Mouse (Mus musculus): ENCODE results near the gene Tmem269. TPM values are rescaled to one million over a fixed set of nuclear protein-coding genes. Genes with fewer than 3 reads are reported as not detected.

The Tmem269 gene
- 1.2 TPM in 2 replicates for polyA plus RNA-seq (2012; rRNA removed)

DNA sequence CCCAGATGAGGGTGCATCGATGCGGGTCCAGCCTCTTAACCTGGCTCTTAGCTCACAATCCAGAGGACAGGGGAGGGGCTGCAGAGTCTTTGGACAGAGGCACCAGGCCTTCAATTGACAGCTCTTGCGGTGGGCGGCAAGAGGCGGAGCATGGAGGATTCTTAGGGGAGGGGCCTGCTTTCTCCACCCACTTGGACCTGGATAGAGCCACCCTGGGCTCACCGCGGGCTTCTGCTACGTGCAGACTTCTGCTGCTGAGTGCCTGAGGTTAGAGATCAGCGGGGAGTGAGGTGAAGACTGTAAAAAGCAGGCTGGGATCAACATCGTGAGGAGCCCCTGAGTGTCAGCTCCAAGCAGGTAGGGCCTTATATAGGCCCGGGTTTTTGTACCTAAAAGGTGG, at the start of gene Tmem269:
Gene Tmem269, minus strand, starts transcription at position 49 of the 400 bp plus-strand sequence.
- TF ChIP-seq POLR2A (IDR thresholded peaks at IDR 0.05; ENCODE audit: extremely low read depth, insufficient read depth, low read length) (no peak), CTCF (IDR thresholded peaks at IDR 0.05; ENCODE audit: extremely low read depth, insufficient read depth, low read length) (no peak)
- Histone ChIP-seq H3K4me3 (ENCODE audit: insufficient read depth, low read length) (no peak within 1 kb of the TSS), H3K4me1 (ENCODE audit: control insufficient read depth, insufficient read depth, low read length) (no peaks in the 10 kb centered on the region), H3K27ac (ENCODE audit: insufficient read depth, low read length) (no peak within 1 kb of the TSS)

DNA sequence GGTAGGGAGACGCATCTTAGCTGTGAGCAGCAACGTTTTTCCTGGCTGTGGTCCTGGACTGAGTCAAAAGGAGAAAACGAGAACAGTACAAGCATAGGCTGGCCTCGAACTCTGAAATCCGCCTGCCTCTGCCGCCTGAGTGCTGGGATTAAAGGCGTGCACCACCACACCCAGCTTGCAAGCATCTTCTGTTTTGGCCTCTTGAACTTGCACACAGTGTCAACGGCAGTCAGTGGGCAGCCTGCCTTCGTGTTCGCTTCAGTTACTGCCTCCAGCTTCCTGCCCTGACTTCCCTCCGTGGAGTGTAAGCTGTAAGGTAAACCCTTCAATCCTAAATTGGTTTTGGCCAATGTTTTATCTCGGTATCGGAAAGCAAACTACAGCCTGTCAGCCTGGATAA, 48.6 kb upstream of the Tmem269 start:
- no peaks in the 10 kb centered on the region for H3K4me1 ChIP-seq (ENCODE audit: control insufficient read depth, insufficient read depth, low read length)
- H3K27ac ChIP-seq (ENCODE audit: insufficient read depth, low read length): no peak overlapping the region
- TF ChIP-seq CTCF (IDR thresholded peaks at IDR 0.05; ENCODE audit: extremely low read depth, insufficient read depth, low read length) (no peak), POLR2A (IDR thresholded peaks at IDR 0.05; ENCODE audit: extremely low read depth, insufficient read depth, low read length) (no peak)
- no peak overlapping the region for H3K4me3 ChIP-seq (ENCODE audit: insufficient read depth, low read length)

DNA sequence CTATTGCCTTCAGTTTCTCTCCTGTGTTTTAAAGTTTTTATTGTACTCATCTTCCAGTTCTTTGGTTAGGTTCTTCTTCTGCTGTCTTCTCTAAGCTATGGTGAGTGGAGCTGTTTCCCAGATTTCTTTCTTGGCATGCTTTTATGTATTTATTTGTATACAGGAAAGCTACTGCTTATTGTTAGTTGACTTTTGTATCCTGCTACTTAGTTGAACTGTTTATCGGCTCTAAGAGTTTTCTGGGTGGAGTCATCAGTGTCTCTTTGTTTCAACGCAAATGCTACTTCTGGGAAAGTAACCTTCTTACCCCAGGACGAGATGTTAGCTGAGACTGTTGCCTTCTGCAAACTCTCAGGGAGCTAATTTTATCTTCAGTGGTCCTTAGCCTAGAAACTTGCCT, 45.4 kb upstream of the Tmem269 start:
- H3K4me1 ChIP-seq (ENCODE audit: control insufficient read depth, insufficient read depth, low read length): no peaks in the 10 kb centered on the region
- H3K4me3 ChIP-seq (ENCODE audit: insufficient read depth, low read length): no peak overlapping the region
- TF ChIP-seq POLR2A (IDR thresholded peaks at IDR 0.05; ENCODE audit: extremely low read depth, insufficient read depth, low read length): no peak
- no peak for TF ChIP-seq CTCF (IDR thresholded peaks at IDR 0.05; ENCODE audit: extremely low read depth, insufficient read depth, low read length)
- H3K27ac ChIP-seq (ENCODE audit: insufficient read depth, low read length): no peak overlapping the region

DNA sequence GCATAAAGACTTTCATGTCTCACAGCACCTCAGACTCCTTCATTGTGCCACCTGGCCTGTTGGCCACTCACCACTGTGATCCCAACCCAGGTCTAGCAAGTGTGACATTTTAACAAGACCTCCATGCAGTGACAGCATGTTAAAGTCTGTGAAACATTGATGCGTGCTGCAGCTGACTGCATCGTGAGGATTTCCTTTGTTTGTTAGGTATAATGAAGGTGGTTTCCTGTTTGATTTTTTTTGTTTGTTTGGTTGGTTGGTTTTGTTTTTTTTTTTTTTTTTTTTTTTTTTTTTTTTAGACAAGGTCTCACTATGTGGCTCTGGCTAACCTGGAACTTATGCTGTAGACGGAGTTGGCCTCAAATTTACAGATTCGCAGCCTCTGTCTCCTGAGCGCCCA, 44.5 kb upstream of the Tmem269 start:
- H3K4me3 ChIP-seq (ENCODE audit: insufficient read depth, low read length): no peak overlapping the region
- H3K4me1 ChIP-seq (ENCODE audit: control insufficient read depth, insufficient read depth, low read length): no peaks in the 10 kb centered on the region
- H3K27ac ChIP-seq (ENCODE audit: insufficient read depth, low read length): no peak overlapping the region
- TF ChIP-seq POLR2A (IDR thresholded peaks at IDR 0.05; ENCODE audit: extremely low read depth, insufficient read depth, low read length): no peak
- TF ChIP-seq CTCF (IDR thresholded peaks at IDR 0.05; ENCODE audit: extremely low read depth, insufficient read depth, low read length): no peak

DNA sequence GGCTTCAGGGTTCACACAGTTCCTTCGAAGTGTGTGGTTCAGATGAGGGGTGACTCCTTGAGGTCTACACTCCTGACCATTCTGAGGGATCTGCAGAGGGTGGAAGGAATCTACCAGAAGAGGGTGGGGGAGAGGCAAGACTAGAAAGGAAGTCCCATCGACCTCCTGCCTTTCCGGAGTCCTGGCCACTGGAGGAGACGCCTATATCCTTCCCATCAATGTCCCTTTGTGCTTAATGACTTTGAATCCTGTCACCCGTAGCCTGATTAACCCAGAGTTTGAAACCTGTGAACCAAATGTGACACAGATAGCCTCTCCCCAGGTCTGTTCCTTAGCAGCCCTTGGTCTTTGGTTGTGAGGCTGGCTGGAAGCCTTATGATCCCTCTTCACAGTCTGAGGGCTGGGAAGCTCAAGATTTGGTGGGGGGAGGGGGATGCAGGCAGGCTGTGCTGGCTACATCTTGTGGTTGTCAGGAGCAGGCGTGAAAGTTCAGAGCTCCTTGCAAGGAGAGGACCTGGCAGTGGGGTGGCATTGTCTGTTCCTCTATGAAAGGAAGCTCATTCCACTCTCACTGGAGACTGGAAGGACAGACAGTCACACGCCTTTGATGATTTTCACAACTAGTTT, 43.2 kb upstream of the Tmem269 start:
- Histone ChIP-seq H3K4me1 (ENCODE audit: control insufficient read depth, insufficient read depth, low read length) (no peaks in the 10 kb centered on the region), H3K27ac (ENCODE audit: insufficient read depth, low read length) (no peak overlapping the region), H3K4me3 (ENCODE audit: insufficient read depth, low read length) (no peak overlapping the region)
- TF ChIP-seq POLR2A (IDR thresholded peaks at IDR 0.05; ENCODE audit: extremely low read depth, insufficient read depth, low read length) (no peak), CTCF (IDR thresholded peaks at IDR 0.05; ENCODE audit: extremely low read depth, insufficient read depth, low read length) (no peak)

DNA sequence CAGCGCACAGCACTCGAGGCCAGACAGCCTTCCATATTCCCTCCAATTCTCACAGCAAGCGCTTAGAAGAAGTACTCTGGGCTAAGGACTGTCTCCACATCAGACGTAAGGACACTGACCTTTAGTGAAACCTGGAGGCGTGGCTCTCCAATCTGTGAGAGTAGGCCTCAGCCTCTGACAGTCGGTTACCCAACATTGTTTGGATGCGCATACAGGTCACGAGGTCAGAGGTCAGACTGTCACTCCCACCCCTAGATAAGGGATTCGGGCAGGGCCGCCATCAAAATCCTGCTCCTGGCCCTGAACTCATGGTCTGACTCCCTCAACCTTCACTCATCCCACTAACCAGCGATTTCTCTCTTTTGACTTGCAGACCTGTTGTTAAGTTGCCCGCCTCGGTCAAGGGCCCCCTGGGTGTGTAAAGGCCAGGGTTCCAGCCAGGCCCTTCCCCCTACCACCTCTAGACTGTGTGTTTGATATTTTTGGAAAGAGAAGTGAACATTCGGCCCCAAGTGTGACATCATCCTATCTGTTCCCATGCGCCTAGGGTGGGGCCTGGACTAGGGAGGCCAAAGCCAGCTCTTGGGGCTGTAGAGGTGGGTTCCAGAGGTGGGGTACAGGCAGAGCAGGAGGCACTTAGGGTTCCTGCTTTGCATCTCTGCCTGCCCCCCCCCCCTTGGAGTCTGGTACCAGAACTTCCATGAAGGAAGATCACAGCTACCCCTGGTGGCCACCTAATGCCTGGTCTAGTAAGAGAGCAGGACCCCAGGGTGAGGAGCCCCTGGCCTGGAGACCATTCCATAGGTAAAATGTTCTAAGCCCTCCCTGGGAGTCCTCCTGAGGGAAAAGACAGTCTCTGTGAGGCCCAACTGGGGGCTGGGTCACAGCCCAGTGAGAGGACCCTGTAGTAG, 41.6 kb upstream of the Tmem269 start:
- H3K27ac ChIP-seq (ENCODE audit: insufficient read depth, low read length): no peak overlapping the region
- TF ChIP-seq CTCF (IDR thresholded peaks at IDR 0.05; ENCODE audit: extremely low read depth, insufficient read depth, low read length): no peak
- TF ChIP-seq POLR2A (IDR thresholded peaks at IDR 0.05; ENCODE audit: extremely low read depth, insufficient read depth, low read length): no peak
- H3K4me1 ChIP-seq (ENCODE audit: control insufficient read depth, insufficient read depth, low read length): no peaks in the 10 kb centered on the region; the same call in 1 of the 2 replicates
- H3K4me3 ChIP-seq (ENCODE audit: insufficient read depth, low read length): no peak overlapping the region

DNA sequence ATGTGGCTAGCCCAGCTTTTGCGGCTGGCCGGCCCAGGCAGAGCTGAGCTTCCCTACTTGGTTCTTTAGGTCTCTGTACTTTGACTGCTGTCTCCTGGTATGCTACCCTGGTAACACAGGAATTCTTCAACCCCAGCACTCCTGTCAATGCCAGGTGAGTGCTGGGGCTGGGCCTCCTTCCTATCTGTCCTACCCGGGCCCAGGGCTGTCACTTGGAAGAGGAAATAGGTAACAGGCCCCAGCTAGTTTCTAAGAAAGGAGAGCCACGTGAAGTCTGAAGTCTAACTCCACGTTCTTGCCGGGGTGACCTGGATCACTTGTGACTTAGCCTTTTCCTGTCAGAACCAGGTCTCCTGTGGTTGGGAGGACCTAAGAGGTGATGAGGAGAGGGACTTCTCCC, 39.1 kb upstream of the Tmem269 start:
- TF ChIP-seq POLR2A (IDR thresholded peaks at IDR 0.05; ENCODE audit: extremely low read depth, insufficient read depth, low read length) (no peak), CTCF (IDR thresholded peaks at IDR 0.05; ENCODE audit: extremely low read depth, insufficient read depth, low read length) (no peak)
- no peak overlapping the region for H3K27ac ChIP-seq (ENCODE audit: insufficient read depth, low read length)
- peaks cover 5% of the 10 kb centered on the region; the same call in 1 of the 2 replicates for H3K4me1 ChIP-seq (ENCODE audit: control insufficient read depth, insufficient read depth, low read length)
- H3K4me3 ChIP-seq (ENCODE audit: insufficient read depth, low read length): no peak overlapping the region

DNA sequence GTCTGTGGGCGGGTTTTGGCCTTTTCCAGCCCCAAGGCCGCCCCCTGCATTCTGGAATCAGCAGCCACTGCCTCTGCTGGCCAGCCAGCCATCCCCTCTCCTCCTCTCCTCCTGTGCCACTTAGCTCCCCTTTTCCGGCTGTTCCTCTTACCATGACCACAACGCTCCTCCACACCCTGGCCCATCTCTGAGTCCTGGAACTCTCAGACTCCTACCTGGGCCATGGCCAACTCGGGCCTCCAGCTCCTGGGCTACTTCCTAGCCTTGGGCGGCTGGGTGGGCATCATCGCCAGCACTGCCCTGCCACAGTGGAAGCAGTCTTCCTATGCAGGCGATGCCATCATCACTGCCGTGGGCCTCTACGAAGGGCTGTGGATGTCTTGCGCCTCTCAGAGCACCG, 37.3 kb upstream of the Tmem269 start, which contains the start of gene Cldn19:
Gene Cldn19, plus strand, starts transcription at position 64 of the 400 bp plus-strand sequence.
- TF ChIP-seq POLR2A (IDR thresholded peaks at IDR 0.05; ENCODE audit: extremely low read depth, insufficient read depth, low read length) (no peak), CTCF (IDR thresholded peaks at IDR 0.05; ENCODE audit: extremely low read depth, insufficient read depth, low read length) (no peak)

DNA sequence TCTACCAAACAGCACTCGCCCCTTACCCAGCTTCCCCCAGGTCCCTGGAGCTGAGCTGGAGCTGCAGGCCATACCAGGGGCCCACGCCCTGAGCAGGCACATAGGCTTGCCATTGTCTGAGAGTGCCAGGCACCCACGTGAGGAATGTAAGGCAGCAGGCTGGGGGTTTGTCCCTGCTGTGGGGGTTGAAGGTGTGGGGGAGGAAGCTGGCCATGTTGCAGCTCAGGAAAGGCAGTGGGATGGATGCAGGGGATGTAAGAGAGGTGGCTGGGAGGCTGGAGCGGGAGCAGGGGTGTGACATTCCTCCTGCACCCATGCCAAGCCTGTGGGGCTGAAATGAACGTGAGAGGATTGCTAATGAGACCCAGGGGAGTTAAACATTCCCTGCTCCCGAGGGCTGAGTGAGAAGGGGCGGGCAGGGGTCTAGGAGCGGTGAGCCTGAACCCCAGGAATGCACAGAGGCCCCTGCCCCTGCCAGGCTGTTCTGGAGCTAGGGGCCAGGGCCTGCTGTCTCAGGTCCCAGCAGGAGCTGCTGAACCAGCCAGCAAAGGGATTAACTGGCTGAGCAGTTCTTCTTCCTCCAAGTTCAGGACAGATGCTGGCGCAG, 36.1 kb upstream of the Tmem269 start:
- Histone ChIP-seq H3K4me3 (ENCODE audit: insufficient read depth, low read length) (no peak overlapping the region), H3K27ac (ENCODE audit: insufficient read depth, low read length) (no peak overlapping the region), H3K4me1 (ENCODE audit: control insufficient read depth, insufficient read depth, low read length) (peaks cover 5% of the 10 kb centered on the region; the same call in 1 of the 2 replicates)
- TF ChIP-seq CTCF (IDR thresholded peaks at IDR 0.05; ENCODE audit: extremely low read depth, insufficient read depth, low read length) (no peak), POLR2A (IDR thresholded peaks at IDR 0.05; ENCODE audit: extremely low read depth, insufficient read depth, low read length) (no peak)

More for the DNA sequence above, 37.3 kb upstream of the Tmem269 start, which contains the start of gene Cldn19:
- Histone ChIP-seq H3K4me1 (ENCODE audit: control insufficient read depth, insufficient read depth, low read length) (peaks cover 5% of the 10 kb centered on the region; the same call in 1 of the 2 replicates), H3K4me3 (ENCODE audit: insufficient read depth, low read length) (no peak within 1 kb of the TSS), H3K27ac (ENCODE audit: insufficient read depth, low read length) (no peak within 1 kb of the TSS)
